Mouse (Mus musculus) erythroblast, embryonic 14.5 days (primary cell): Measurements from ENCODE around the gene Ndufaf3. TPM values are rescaled to one million over a fixed set of nuclear protein-coding genes. Genes with fewer than 3 reads are reported as not detected.

Experiments
- H3K27me3 ChIP-seq: 2 replicates; pipeline ENCODE4 v1.6.1; 2012; ENCODE audit warnings: inconsistent platforms; ENCODE audit not compliant: control insufficient read depth
- H3K36me3 ChIP-seq: 2 replicates; pipeline ENCODE4 v1.6.1; 2012; ENCODE audit warnings: mild to moderate bottlenecking, inconsistent platforms; ENCODE audit not compliant: control insufficient read depth
- H3K4me1 ChIP-seq: 2 replicates; pipeline ENCODE4 v1.6.1; 2012; ENCODE audit warnings: inconsistent platforms; ENCODE audit not compliant: control insufficient read depth
- H3K4me3 ChIP-seq: replicated peaks from 2 replicates; pipeline ENCODE3; 2012; ENCODE audit warnings: moderate library complexity, mild to moderate bottlenecking, inconsistent platforms
- H3K9me3 ChIP-seq: 2 replicates; pipeline ENCODE4 v1.6.1; 2012; ENCODE audit warnings: low read length, inconsistent platforms, mixed read lengths; ENCODE audit not compliant: control insufficient read depth
- GATA1 ChIP-seq: IDR thresholded peaks from 2 replicates; pipeline ENCODE4 v1.6.1; 2012; ENCODE audit warnings: low read length, inconsistent platforms, mixed read lengths
- TAL1 ChIP-seq: IDR thresholded peaks from 3 replicates; pipeline ENCODE4 v1.6.1; 2012; ENCODE audit warnings: low read length, inconsistent platforms, mixed read lengths
- polyA plus RNA-seq: library from polyadenylated mRNA; stranded (reverse); fragments of >175 nt; gene quantifications from 2 replicates; pipeline ENCODE4 v1.2.3, GENCODE M21; 2012

The Ndufaf3 gene
- polyA plus RNA-seq, 1 experiment: 1.1 TPM

DNA sequence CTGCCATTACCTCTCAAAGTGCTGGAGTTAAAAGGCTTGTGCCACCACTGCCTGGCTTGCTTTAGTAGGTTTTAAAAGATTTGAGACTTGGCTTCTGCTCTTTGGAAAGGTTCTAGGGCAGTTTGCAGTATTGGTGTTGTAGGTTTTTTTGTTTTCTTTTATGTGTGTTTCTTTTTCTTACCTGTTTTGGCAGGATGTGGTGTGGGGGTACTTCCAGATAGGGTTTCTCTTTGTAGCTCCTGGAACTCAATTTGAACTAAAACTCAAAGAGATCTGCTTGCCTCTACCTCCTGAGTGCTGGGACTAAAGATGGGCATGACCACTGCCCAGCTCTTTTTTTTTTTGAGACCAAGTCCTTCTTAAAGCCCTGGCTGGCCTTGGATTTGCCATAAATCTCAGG, 26.4 kb downstream of the Ndufaf3 start:
- Histone ChIP-seq H3K36me3 (peaks cover 95% of the 10 kb centered on the region), H3K9me3 (no peaks in the 10 kb centered on the region), H3K4me3 (no peak overlapping the region), H3K27me3 (no peaks in the 10 kb centered on the region), H3K4me1 (no peaks in the 10 kb centered on the region)
- TF ChIP-seq GATA1 (no peak), TAL1 (no peak)

DNA sequence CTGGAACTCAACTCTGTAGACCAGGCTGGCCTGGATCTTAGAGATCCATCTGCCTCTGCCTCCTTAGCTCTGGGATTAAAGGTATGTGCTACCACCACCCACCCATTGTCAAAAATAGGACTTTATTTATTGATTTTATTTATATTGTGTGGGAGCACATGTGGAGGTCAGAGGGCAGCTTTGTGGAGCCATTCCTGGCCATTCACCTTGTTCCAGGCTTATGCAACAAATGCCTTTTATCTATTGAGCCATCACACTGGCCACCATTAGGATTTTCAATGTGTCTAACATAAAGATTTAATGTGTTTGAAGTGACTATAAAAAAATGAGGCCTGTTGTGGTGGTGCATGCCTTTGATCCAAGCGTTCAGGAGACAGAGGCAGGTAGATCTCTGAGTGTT, 35.7 kb downstream of the Ndufaf3 start:
- no peaks in the 10 kb centered on the region for H3K27me3 ChIP-seq
- TF ChIP-seq GATA1 (no peak), TAL1 (no peak)
- H3K36me3 ChIP-seq: peaks cover 98% of the 10 kb centered on the region
- H3K4me1 ChIP-seq: no peaks in the 10 kb centered on the region
- no peaks in the 10 kb centered on the region for H3K9me3 ChIP-seq
- no peak overlapping the region for H3K4me3 ChIP-seq

DNA sequence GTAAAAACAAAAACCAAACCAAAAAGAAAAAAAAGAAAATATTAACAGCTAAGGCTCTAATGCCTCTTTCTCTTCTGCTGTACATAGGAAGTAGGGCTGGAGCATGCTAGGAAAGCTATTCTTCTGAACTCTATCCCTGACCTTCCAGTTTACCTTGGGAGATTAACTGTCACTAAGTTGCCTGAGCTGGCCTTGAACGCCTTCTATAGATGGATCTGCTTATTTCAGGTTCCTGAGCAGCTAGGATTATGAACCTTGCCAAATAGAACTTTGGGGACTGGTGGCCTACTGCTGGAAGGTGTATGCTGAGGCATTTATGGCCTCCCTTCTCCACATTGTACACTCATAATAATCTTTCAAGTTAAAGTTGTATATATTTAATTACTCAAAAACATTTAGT, 36.3 kb downstream of the Ndufaf3 start:
- no peak overlapping the region for H3K4me3 ChIP-seq
- H3K4me1 ChIP-seq: no peaks in the 10 kb centered on the region
- no peaks in the 10 kb centered on the region for H3K27me3 ChIP-seq
- no peak for TF ChIP-seq TAL1
- TF ChIP-seq GATA1: no peak
- H3K36me3 ChIP-seq: peaks cover 97% of the 10 kb centered on the region
- no peaks in the 10 kb centered on the region for H3K9me3 ChIP-seq

DNA sequence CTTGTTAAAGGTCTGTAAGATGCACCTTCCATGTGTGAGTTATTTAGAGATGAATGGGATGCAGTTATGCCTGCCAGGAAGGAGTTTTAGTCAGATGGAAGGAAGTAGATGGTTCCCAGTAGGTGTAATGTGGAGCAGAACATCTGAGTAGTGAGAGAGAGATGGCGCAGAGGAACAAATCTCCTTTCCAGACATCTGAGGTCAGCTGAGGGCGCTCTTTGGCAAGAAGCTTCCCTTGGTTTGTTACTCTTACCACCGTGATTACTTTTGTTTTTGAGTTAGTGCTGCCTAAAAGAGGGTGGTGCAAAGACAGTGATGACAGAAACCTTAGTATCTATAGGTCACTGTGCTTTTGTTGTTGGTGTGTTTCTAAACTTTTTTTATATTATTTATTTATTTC, 41.8 kb downstream of the Ndufaf3 start:
- H3K9me3 ChIP-seq: no peaks in the 10 kb centered on the region
- H3K27me3 ChIP-seq: no peaks in the 10 kb centered on the region
- H3K4me1 ChIP-seq: peaks cover 12% of the 10 kb centered on the region
- H3K36me3 ChIP-seq: peaks cover 85% of the 10 kb centered on the region
- no peak overlapping the region for H3K4me3 ChIP-seq
- TF ChIP-seq GATA1 (no peak), TAL1 (no peak)

DNA sequence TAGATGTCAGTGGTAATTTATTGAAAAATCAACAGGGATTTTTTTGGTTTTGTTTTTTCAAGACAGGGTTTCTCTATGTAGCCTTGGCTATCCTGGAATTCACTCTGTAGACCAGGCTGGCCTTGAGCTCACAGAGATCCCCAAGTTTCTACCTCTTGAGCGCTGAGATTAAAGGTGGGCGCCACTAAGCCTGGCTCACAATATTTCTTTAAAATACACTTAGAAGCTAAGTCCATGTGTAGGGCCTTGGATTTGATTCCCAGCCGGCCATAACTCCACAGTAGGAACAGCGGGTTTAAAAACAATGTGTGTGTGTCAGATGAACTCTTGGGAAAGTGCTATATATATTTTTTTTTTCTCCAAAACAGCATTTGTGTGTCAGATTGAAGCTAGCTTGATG, 43.9 kb downstream of the Ndufaf3 start:
- Histone ChIP-seq H3K36me3 (peaks cover 83% of the 10 kb centered on the region), H3K27me3 (no peaks in the 10 kb centered on the region), H3K9me3 (no peaks in the 10 kb centered on the region)

DNA sequence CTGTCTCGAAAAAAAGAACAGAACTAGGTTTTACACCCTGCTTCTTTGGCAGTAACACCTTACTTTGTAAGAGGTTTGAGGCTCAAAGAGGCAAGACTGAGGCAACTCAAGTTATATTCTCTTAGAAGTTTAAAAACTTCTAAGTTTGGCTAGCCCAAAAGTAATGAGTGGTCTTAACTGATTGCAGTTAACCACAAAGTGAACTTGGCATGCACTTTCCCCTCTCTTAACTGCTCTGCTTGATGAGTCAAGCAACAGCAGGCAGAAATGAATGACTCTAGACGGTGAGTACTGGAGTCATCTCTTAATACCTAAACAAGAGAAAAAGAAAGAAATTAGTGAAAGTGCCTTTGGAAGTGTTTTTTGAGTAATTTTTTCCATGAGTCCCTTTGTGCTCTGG, 45.6 kb downstream of the Ndufaf3 start:
- Histone ChIP-seq H3K4me3 (no peak overlapping the region), H3K27me3 (no peaks in the 10 kb centered on the region), H3K36me3 (peaks cover 67% of the 10 kb centered on the region), H3K4me1 (peaks cover 37% of the 10 kb centered on the region), H3K9me3 (no peaks in the 10 kb centered on the region)
- no peak for TF ChIP-seq GATA1
- TF ChIP-seq TAL1: no peak

More for the DNA sequence above, 43.9 kb downstream of the Ndufaf3 start:
- no peak overlapping the region for H3K4me3 ChIP-seq
- TF ChIP-seq GATA1 (no peak), TAL1 (no peak)
- H3K4me1 ChIP-seq: peaks cover 32% of the 10 kb centered on the region

DNA sequence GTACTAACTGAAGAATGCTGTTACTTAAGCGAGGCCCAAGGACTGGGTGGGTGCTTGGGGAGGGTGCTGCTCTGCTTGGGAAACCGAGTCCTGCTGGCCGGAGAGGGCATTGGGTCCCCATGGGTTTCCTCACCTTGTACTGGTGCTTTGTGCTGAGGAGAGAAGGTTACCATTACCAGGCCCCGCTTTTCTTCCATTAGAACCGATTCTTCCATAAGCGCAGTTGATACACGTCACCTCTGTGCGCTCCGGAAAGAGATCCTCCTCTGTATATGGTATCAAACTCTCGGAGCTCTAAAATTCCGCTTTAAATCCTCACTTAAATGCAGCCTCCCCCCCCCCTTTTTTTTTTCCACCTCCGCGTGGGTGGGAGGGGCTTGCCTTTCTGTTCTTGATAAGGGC, 49.3 kb downstream of the Ndufaf3 start:
- TF ChIP-seq TAL1 (no peak), GATA1 (no peak)
- H3K4me1 ChIP-seq: peaks cover 57% of the 10 kb centered on the region
- no peaks in the 10 kb centered on the region for H3K9me3 ChIP-seq
- H3K4me3 ChIP-seq: peak overlapping the region; percentile 99
- no peaks in the 10 kb centered on the region for H3K27me3 ChIP-seq
- H3K36me3 ChIP-seq: peaks cover 68% of the 10 kb centered on the region

DNA sequence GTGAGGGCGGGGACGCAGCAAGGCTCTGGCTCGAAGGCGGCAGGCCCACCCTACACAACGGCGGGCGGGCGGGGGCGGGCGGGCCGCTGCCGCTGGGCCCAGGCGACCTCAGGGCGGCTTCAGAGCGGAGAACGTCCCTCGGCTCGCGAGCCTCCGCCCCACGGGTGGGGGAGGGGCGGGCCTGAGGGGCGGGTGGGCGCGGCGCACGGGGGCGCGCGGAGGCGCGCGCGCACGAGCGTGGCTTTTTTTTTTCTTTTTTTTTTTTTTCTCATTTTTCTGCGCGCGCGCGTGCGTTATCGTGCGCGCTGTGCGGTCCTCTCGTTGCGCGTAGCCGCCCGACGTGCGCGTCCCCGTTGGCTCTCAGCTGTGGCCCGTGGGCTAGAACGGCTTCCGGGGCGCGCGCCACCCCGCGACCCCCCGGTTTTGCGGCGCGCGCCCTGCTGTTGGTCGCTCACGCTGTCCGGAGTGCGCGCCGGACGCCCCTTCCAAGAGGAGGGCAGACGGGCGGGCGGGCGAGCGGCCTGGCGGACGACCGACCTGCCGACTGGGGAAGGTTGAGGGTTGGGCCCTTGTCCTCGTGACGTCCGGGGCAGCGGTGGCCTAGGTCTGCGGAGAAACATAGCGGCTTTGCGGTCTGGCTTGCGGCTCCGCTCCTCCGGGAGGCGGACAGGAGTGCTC, 49.8 kb downstream of the Ndufaf3 start:
- Histone ChIP-seq H3K27me3 (no peaks in the 10 kb centered on the region), H3K4me3 (peak overlapping the region; percentile 99), H3K36me3 (peaks cover 70% of the 10 kb centered on the region), H3K4me1 (peaks cover 60% of the 10 kb centered on the region), H3K9me3 (no peaks in the 10 kb centered on the region)
- no peak for TF ChIP-seq TAL1
- no peak for TF ChIP-seq GATA1

DNA sequence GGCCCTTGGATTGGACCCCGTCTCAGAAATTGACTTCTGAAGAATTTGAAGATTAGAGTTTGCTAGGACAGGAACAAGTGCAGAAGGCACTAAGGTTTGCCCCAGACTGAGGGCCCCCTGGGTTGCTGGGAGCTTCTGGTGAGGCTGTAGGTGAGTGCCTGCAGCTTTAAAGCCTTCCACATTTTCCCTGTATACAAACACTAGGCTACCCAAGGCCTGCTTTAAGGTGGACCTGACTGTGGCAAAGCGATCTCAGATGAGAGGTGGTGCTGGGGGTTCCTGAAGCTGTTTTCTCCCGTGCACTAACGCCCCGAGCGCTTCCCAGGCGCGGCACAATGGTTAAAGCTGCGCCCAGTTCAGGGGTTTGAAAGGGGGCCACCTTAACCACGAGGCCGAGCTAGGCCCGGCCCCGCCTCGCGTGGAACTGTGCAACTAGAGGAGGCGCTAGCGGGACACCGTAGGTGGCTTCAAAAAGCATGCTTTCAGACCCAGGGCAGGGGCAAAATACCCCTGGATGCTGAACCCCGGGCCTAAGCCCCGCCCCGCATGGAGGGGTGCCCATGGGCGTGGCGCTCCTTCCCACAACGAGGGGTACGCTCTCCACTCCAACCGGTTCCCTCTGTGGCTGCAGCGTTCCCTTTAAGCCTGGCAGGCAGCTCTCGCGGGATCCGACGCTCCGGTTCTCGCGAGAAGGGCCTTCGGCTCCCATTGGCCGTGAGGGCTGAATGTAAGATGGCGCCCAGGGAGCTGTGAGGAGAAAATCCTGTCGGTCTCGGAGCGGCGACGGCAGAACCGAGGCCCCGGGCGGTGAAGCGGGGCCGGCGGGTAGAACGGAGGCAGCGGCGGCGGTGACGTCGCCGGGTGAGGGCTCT, 50.6 kb downstream of the Ndufaf3 start, which contains the start of gene Qrich1:
Gene Qrich1 (plus strand): TSS at position 427 of the 872 bp plus-strand sequence.
- H3K36me3 ChIP-seq: peaks cover 71% of the 10 kb centered on the region
- H3K9me3 ChIP-seq: no peaks in the 10 kb centered on the region
- H3K4me3 ChIP-seq: peak within 1 kb of the TSS; percentile 99
- TF ChIP-seq TAL1: no peak
- no peak for TF ChIP-seq GATA1
- H3K27me3 ChIP-seq: no peaks in the 10 kb centered on the region
- peaks cover 55% of the 10 kb centered on the region for H3K4me1 ChIP-seq

Other genes with a start within 250 kb of the Ndufaf3 start
- 533 and 609 TPM in 2 replicates for gene Gpx1, start 228.5 kb downstream of the Ndufaf3 start, polyA plus RNA-seq
- 16.0 and 23.8 TPM in 2 replicates for gene Usp4, start 219.6 kb downstream of the Ndufaf3 start, polyA plus RNA-seq
- gene 1700102P08Rik, start 174.6 kb downstream of the Ndufaf3 start, polyA plus RNA-seq: 0.88 and 0.93 TPM in 2 replicates
- gene Ccdc36, start 138.9 kb downstream of the Ndufaf3 start, polyA plus RNA-seq: not detected in 2 replicates
- not detected in 2 replicates for gene BC048562, start 131.0 kb downstream of the Ndufaf3 start, polyA plus RNA-seq
- gene Ccdc71, start 106.9 kb downstream of the Ndufaf3 start, polyA plus RNA-seq: 1.1 and 1.4 TPM in 2 replicates
- gene Klhdc8b, start 105.9 kb downstream of the Ndufaf3 start, polyA plus RNA-seq: 1.8 and 1.9 TPM in 2 replicates
- 0.02 and 0.05 TPM in 2 replicates for gene Lamb2, start 87.7 kb downstream of the Ndufaf3 start, polyA plus RNA-seq
- gene Usp19, start 76.8 kb downstream of the Ndufaf3 start, polyA plus RNA-seq: 10.7 and 11.0 TPM in 2 replicates
- gene Qars, start 59.7 kb downstream of the Ndufaf3 start, polyA plus RNA-seq: 5.3 and 5.9 TPM in 2 replicates
- 3.5 TPM in 2 replicates for gene Qrich1, start 50.6 kb downstream of the Ndufaf3 start, polyA plus RNA-seq
- 4.0 and 4.4 TPM in 2 replicates for gene Impdh2, start 7.1 kb downstream of the Ndufaf3 start, polyA plus RNA-seq
- gene Dalrd3, start 2.5 kb upstream of the Ndufaf3 start, polyA plus RNA-seq: 6.0 and 7.1 TPM in 2 replicates
- 0.24 and 0.45 TPM in 2 replicates for gene Wdr6, start 11.3 kb upstream of the Ndufaf3 start, polyA plus RNA-seq
- gene P4htm, start 30.2 kb upstream of the Ndufaf3 start, polyA plus RNA-seq: 0.02 and 0.03 TPM in 2 replicates
- gene Arih2, start 82.0 kb upstream of the Ndufaf3 start, polyA plus RNA-seq: 18.7 and 20.5 TPM in 2 replicates
- gene Slc25a20, start 94.7 kb upstream of the Ndufaf3 start, polyA plus RNA-seq: 0.12 and 0.26 TPM in 2 replicates
- 0.15 and 0.21 TPM in 2 replicates for gene Prkar2a, start 121.9 kb upstream of the Ndufaf3 start, polyA plus RNA-seq
- gene Ip6k2, start 216.4 kb upstream of the Ndufaf3 start, polyA plus RNA-seq: 5.9 and 7.9 TPM in 2 replicates
- 0.14 and 1.5 TPM in 2 replicates for gene Nckipsd, start 240.9 kb upstream of the Ndufaf3 start, polyA plus RNA-seq